Mouse (Mus musculus): ENCODE results near the gene Krt20. TPM values are rescaled to one million over a fixed set of nuclear protein-coding genes. Genes with fewer than 3 reads are reported as not detected.
A peak's percentile ranks its signal among the peaks of the same experiment; 100 is the strongest.

Krt20 gene
- total RNA-seq, 2 experiments from 2014 or later: not detected

DNA sequence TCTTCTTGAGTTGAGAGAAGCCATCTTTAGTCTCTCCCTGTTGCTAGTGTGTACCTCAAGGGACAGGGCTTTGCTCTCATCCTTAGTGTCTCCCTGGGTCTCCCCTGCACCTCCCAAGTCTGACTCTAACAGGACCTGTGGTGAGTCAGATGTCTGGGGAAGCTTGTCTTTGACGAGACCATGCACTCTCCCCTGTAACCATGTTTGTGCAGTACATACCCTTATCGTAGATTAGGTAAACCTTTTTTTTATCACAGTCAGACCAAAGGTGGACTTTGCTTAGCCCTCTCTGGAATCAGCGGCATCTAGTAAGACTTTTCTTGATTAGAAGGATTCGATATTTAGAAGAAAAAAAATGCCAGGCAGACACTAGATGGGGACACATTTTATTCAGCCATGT lies 16.1 kb upstream of the Krt20 start:
- DNase-seq (ENCODE audit: extremely low spot score in 1 of 2, low spot score in 2 of 2): no peak
- intact Hi-C loops (cut with DNase I): no loop called here
- no peak for TF ChIP-seq CTCF (IDR thresholded peaks at IDR 0.05)
- Histone ChIP-seq H3K27ac (no peak overlapping the region), H3K4me3 (no peak overlapping the region)

DNA sequence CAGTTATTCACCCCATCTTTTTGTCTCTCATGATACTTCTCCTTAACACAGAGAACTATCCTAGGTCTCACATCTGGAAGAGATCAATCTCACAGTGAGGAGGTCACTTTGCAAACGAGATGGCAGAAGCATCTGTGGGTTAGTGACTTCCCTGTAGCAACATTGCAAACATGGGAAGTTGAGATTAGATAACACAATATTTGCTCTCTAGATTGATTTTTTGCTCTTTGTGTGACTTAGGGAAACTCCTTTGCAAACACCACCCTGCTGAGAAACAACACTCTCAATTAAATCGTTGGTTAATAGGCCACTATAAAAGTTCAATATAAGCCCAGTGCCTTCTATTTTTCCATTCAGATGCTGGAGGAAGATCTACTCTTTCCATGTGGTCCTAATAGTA lies 10.8 kb upstream of the Krt20 start:
- intact Hi-C loops (cut with DNase I): no loop called here

DNA sequence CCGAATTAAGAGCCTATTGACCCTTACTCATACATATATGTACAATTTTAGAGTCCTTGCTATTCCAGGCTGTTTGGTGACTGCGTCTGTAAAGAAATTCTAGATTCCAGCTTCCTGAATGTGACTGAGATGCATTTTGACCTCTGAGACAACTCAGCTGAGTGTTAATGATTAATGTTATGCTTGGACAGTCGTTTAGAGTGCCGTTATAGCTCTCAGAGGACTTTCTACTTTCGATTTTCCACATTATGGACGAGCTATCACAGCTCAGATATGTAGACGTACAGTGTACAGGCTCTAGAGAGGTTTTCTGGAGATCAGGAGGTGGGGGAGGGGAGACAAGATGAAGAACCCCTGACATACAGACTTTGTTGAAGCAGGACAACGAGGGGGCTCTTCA lies 3.3 kb upstream of the Krt20 start:
- intact Hi-C loops (cut with DNase I): no loop called here
- no peak for DNase-seq (ENCODE audit: extremely low spot score in 1 of 2, low spot score in 2 of 2)
- no peak for TF ChIP-seq CTCF (IDR thresholded peaks at IDR 0.05)
- no peak overlapping the region for H3K27ac ChIP-seq
- no peak overlapping the region for H3K4me3 ChIP-seq

More for the DNA sequence above, 10.8 kb upstream of the Krt20 start:
- no peak for DNase-seq (ENCODE audit: extremely low spot score in 1 of 2, low spot score in 2 of 2)
- Histone ChIP-seq H3K4me3 (no peak overlapping the region), H3K27ac (no peak overlapping the region)
- TF ChIP-seq CTCF (IDR thresholded peaks at IDR 0.05): no peak

DNA sequence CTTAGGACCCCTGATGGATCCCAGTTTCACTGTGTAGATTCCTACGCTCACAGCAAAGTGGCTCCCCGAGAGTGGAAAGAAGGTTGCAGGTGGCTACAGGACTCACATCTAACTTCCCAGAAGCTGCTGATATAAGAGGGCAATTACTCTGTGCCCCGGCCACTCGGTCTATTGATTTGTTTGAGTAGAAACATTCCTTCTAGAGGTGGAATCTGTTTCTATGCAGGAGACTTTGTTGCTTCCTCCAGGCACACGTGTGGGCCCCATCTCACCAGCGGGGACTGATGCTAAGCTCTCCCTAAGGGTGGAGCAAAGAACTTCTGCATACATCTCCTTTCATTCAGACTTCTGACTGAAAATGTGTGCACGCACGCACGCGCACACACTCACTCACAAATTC lies 1.5 kb upstream of the Krt20 start:
- no peak for TF ChIP-seq CTCF (IDR thresholded peaks at IDR 0.05)
- no peak overlapping the region for H3K27ac ChIP-seq
- no peak overlapping the region for H3K4me3 ChIP-seq
- no peak for DNase-seq (ENCODE audit: extremely low spot score in 1 of 2, low spot score in 2 of 2)
- intact Hi-C loops (cut with DNase I): no loop called here

DNA sequence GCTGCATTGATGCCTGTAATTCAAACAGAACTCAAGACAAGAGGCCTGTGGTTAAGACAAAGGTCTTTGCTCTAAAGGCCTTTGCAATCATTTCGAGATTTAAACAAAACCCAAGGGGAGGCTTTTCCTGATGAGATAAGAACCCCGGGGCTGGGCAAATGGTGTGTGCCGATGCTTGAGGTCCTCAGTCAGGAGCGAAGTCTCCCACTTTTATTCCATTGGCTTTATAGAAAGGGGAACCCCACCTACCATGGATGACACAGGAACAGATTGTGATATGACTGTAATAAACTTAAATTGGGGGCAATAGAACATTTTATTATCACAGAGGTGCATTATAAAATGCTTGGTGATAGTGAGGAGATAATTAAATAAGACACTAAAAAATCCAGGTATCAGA lies 1.3 kb downstream of the Krt20 start:
- no peak for DNase-seq (ENCODE audit: extremely low spot score in 1 of 2, low spot score in 2 of 2)
- intact Hi-C loops (cut with DNase I): no loop called here

DNA sequence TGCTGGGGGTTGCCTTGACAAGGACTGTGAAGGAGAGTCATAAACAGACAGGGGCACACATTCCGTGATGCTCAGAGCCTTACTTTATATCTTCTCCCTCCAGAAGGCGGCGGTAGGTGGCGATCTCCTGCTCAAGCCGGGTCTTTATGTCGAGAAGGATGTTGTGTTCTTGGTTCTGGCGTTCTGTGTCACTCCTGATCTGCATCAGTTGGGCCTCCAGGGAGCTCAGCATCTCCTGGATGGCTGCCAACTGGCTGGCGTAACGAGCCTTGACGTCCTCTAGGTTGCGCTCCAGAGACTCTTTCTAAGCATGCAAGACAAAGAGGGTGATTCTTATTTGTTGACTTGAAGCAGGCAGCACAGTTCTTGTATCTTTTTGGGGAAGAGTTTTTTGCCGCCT lies 7.3 kb downstream of the Krt20 start:
- DNase-seq (ENCODE audit: extremely low spot score in 1 of 2, low spot score in 2 of 2): peak in 1 of 2 experiments; percentile 24
- no peak overlapping the region for H3K4me3 ChIP-seq
- intact Hi-C loops (cut with DNase I): no loop called here
- no peak overlapping the region for H3K27ac ChIP-seq
- peak; percentile 3 for TF ChIP-seq CTCF (IDR thresholded peaks at IDR 0.05)

More for the DNA sequence above, 1.3 kb downstream of the Krt20 start:
- Histone ChIP-seq H3K27ac (no peak overlapping the region), H3K4me3 (no peak overlapping the region)
- no peak for TF ChIP-seq CTCF (IDR thresholded peaks at IDR 0.05)

DNA sequence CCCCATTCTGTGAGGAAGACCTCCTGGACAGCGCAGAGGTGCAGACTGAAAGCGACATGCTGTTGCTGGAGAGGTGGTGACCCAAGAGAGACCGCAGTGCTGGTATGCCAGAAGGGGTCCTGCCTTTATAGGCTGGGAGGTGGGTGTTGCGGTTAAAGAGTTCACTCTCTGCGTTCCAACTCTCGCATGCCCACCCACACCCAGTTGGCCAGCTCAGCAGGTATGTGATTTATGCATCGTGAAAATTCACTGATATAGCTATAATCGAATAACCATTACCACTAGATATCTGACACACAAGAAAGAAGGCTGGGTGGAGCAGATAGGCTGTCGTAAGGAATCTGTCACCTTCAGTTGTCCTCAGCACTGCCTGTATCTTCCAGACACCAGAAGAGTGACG lies 15.8 kb downstream of the Krt20 start, which contains the start of gene Krt12:
Gene Krt12, minus strand, starts transcription at position 101 of the 400 bp plus-strand sequence.
- intact Hi-C loops (cut with DNase I): no loop called here
- Histone ChIP-seq H3K27ac (peak within 1 kb of the TSS; percentile 7; the same call in 1 of the 2 replicates), H3K4me3 (no peak within 1 kb of the TSS)
- DNase-seq (ENCODE audit: extremely low spot score in 1 of 2, low spot score in 2 of 2): no peak
- TF ChIP-seq CTCF (IDR thresholded peaks at IDR 0.05): no peak

DNA sequence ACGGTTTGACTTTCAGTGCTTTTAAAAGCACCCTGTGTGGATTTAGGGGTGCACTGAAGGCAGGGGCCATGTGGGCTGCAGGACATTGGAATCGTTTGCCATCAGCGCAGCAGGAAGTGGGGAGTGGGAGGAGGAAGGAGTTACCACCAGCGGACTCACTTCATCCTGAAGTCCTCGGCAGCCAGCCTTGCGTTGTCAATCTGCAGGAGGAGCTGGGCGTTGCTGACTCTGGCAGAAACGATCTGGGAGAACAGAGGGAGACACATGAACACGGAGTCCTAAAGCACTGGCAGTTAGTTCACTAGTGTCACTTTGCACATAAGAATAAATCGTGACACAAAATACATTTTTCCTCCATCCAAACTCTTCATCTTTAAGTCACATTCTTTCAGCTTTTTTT lies 17.4 kb downstream of the Krt20 start:
- Histone ChIP-seq H3K4me3 (peak overlapping the region; percentile 28), H3K27ac (no peak overlapping the region)
- peak in 1 of 2 experiments; percentile 24 for DNase-seq (ENCODE audit: extremely low spot score in 1 of 2, low spot score in 2 of 2)
- intact Hi-C loops (cut with DNase I): no loop called here
- TF ChIP-seq CTCF (IDR thresholded peaks at IDR 0.05): no peak

DNA sequence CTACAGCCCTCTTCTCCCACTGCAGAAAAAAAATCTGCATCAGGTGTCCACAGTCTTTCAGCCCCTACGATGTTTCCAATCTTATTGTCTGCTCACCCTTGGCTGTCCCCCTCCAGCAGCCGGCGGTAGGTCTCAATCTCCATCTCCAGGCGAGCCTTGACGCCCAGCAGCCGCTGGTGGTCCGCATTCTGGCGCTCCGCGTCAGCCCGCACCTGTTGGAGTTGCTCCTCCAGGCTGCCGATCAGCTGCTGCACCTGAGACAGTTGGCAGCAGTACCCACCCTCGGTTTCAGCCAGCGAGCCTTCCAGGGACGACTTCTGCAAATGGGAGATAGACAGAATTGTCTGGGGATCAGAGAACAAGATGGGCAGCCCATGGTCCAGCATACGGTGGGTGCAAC lies 20.1 kb downstream of the Krt20 start:
- Histone ChIP-seq H3K4me3 (peak overlapping the region; percentile 43), H3K27ac (peak overlapping the region; percentile 82)
- no peak for TF ChIP-seq CTCF (IDR thresholded peaks at IDR 0.05)
- intact Hi-C loops (cut with DNase I): loop anchor here (2.0 kb wide), 1 partner anchor 25 kb away; no protein-coding TSS in a partner anchor
- peak; percentile 13 to 20 for DNase-seq (ENCODE audit: extremely low spot score in 1 of 2, low spot score in 2 of 2)

DNA sequence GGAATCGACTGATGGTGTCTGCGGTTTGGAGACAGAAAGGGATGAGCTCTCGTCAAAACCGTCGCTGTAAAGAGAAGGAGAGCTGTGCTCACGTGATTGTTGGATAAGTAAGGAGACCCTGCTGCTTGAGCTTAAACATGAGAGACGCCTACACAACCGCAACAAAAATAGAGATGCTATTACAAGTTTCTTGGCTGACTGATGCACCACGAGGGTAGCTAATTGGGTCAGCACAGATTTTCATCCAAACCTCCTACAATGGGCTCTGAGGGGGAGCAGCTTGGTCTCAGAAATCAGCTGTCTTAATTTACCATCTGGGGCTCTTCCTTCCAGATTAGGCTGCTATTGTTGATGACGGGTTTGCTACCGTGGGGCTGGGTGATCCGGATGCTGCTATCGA lies 21.0 kb downstream of the Krt20 start:
- intact Hi-C loops (cut with DNase I): loop anchor here (2.0 kb wide), 1 partner anchor 24 kb away; no protein-coding TSS in a partner anchor
- no peak for TF ChIP-seq CTCF (IDR thresholded peaks at IDR 0.05)
- H3K27ac ChIP-seq: peak overlapping the region; percentile 82
- DNase-seq (ENCODE audit: extremely low spot score in 1 of 2, low spot score in 2 of 2): peak; percentile 23 to 39
- peak overlapping the region; percentile 43 for H3K4me3 ChIP-seq

DNA sequence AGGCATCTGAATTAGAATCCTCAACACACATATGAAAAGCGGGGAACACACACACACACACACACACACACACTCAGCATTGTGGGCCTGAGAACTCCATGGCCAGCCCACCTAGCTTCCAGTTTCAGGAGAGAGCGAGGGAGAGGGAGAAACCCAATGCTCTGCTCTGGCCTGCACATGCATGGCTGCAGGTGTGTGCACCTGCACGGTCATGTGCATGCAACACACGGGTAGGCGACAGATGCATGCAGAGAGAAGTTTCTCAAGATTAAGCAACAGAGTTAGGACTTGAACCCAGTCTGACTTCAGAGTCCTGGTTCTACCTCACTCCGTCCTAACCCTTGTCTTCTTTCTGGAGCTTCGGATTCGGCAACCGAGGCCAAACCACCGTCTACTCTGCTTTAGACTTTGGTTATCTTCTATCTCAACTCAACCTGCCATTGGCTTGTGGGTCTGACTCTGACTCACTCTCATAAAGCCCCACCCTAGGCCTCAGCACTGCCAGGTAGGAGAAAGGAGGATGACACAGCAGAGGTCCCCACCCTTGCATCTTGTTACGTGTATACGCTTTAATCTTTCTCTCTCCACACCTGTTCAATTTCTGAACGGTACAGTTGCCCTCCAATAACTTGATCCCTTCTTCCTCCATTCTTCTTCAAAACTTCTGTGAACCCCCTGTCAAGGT lies 23.3 kb downstream of the Krt20 start:
- no peak for TF ChIP-seq CTCF (IDR thresholded peaks at IDR 0.05)
- no peak for DNase-seq (ENCODE audit: extremely low spot score in 1 of 2, low spot score in 2 of 2)
- intact Hi-C loops (cut with DNase I): loop anchor here (5.0 kb wide), 1 partner anchor 883 kb away; no protein-coding TSS in a partner anchor
- Histone ChIP-seq H3K4me3 (no peak overlapping the region), H3K27ac (no peak overlapping the region)

DNA sequence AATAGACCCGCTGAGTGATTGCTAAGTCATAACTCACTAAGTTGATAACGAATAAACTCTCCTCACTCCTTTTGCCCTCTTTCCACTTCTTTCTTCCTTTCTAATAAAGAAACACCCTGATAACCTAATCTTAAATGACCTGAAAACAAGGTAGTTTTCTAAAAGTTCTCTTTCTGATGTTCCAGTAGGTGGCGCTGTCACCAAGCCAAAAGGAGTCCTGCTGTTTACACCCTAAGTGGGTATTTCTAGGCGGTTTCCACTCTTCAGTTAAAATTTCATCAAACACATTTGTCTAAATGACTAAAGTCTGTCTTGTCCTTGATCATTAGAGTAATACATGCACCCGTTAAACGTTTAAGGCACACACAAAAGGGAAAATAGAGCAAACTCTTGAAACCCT lies 24.7 kb downstream of the Krt20 start:
- intact Hi-C loops (cut with DNase I): loop anchor here (1.0 to 5.0 kb wide), 3 partner anchors 50 to 884 kb away; no protein-coding TSS in a partner anchor
- Histone ChIP-seq H3K27ac (no peak overlapping the region), H3K4me3 (no peak overlapping the region)
- TF ChIP-seq CTCF (IDR thresholded peaks at IDR 0.05): peak; percentile 83
- DNase-seq (ENCODE audit: extremely low spot score in 1 of 2, low spot score in 2 of 2): peak; percentile 26 to 35

DNA sequence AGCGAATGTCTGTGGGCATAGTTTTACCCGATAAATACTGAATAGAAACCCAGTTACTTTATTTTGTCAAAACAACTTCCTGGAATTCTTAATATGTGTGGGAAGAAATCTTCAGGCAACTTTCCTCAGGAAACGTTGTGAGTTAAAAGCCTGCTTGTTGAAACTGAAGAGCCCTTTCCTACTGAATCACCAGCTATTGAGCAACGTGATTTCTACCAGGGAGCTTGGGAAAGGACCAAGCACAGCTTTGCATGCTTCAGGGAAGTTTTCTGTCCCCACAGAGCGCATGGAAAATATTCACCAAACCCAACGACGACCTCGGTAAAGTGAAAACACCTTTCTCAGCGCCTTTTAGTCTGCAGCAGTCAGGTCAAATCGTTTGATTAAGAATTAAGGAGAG lies 31.8 kb downstream of the Krt20 start:
- intact Hi-C loops (cut with DNase I): no loop called here
- H3K27ac ChIP-seq: no peak overlapping the region
- no peak for TF ChIP-seq CTCF (IDR thresholded peaks at IDR 0.05)

More for the DNA sequence above, 31.8 kb downstream of the Krt20 start:
- DNase-seq (ENCODE audit: extremely low spot score in 1 of 2, low spot score in 2 of 2): no peak
- H3K4me3 ChIP-seq: no peak overlapping the region

Measured in left cerebral cortex, adult 2 months (tissue).